In genomic region chr14:20885091-20885888, GRCm38 (mm10) we compare ENCODE assay signal across 8 mouse cellular contexts. TPM values are rescaled to one million over a fixed set of nuclear protein-coding genes. Genes with fewer than 3 reads are reported as not detected.
A peak's percentile ranks its signal among the peaks of the same experiment; 100 is the strongest.
DNase-seq lines count a peak whose midpoint lies in the region; ATAC-seq and TF ChIP-seq lines count a peak whose summit lies in the region.

No protein-coding gene starts in this region.

- H3K4me3 ChIP-seq in hindbrain, embryonic 10.5 days = no peak overlapping the region
- no peak overlapping the region for H3K4me3 ChIP-seq in hindbrain, embryonic 13.5 days
- no peak overlapping the region for H3K4me3 ChIP-seq in left cerebral cortex, adult 2 months
- no peak overlapping the region for H3K4me3 ChIP-seq in midbrain, embryonic 10.5 days

- H3K36me3 ChIP-seq in hindbrain, embryonic 10.5 days = no peaks in the 10 kb centered on the region
- no peaks in the 10 kb centered on the region for H3K36me3 ChIP-seq in hindbrain, embryonic 13.5 days
- H3K36me3 ChIP-seq in midbrain, embryonic 10.5 days = no peaks in the 10 kb centered on the region

- TF ChIP-seq CTCF in left cerebral cortex, adult 2 months (IDR thresholded peaks at IDR 0.05) = no peak

- DNase-seq in hindbrain, embryonic 10.5 days (ENCODE audit: low spot score) = peak; percentile 5
- peak; percentile 76 for DNase-seq in c-Kit-positive CD71-positive TER-119-negative erythroid progenitor cells, embryonic 14.5 days (ENCODE audit: low read depth)
- DNase-seq in heart, postnatal 4 days = peak; percentile 47
- peak; percentile 61 to 74 for DNase-seq in lung, adult 18-20 months
- peak; percentile 16 to 58 for DNase-seq in spleen, postnatal 10 days (ENCODE audit: low spot score in 2 of 2)
- DNase-seq in left cerebral cortex, adult 2 months (ENCODE audit: extremely low spot score in 1 of 2, low spot score in 2 of 2) = no peak
- DNase-seq in midbrain, embryonic 10.5 days (ENCODE audit: low spot score) = no peak

- no peaks in the 10 kb centered on the region for H3K27me3 ChIP-seq in hindbrain, embryonic 10.5 days (ENCODE audit: insufficient read depth, poor library complexity, severe bottlenecking)
- H3K27me3 ChIP-seq in hindbrain, embryonic 13.5 days = no peaks in the 10 kb centered on the region
- no peaks in the 10 kb centered on the region for H3K27me3 ChIP-seq in midbrain, embryonic 10.5 days (ENCODE audit: low read depth, poor library complexity, severe bottlenecking)

- peak overlapping the region; percentile 70 for H3K27ac ChIP-seq in hindbrain, embryonic 10.5 days
- no peak overlapping the region for H3K27ac ChIP-seq in hindbrain, embryonic 13.5 days
- no peak overlapping the region for H3K27ac ChIP-seq in left cerebral cortex, adult 2 months
- H3K27ac ChIP-seq in midbrain, embryonic 10.5 days (replicated peaks) = no peak overlapping the region

- WGBS in hindbrain, embryonic 10.5 days = 38% methylated on average over 10 of the region's 10 CpGs
- 41% methylated on average over 10 of the region's 10 CpGs for WGBS in hindbrain, embryonic 13.5 days
- WGBS in midbrain, embryonic 10.5 days = 41% methylated on average over 10 of the region's 10 CpGs

- no peak for ATAC-seq in hindbrain, embryonic 13.5 days (ENCODE audit: low FRiP score)

- intact Hi-C loops in left cerebral cortex, adult 2 months (cut with DNase I) = no loop called here

- H3K9me3 ChIP-seq in hindbrain, embryonic 10.5 days = no peaks in the 10 kb centered on the region
- H3K9me3 ChIP-seq in hindbrain, embryonic 13.5 days = no peaks in the 10 kb centered on the region
- no peaks in the 10 kb centered on the region for H3K9me3 ChIP-seq in midbrain, embryonic 10.5 days (replicated peaks)

- no peak overlapping the region for H3K4me2 ChIP-seq in hindbrain, embryonic 13.5 days

- H3K9ac ChIP-seq in hindbrain, embryonic 13.5 days = no peak overlapping the region

- H3K4me1 ChIP-seq in hindbrain, embryonic 10.5 days (replicated peaks) = peaks cover 24% of the 10 kb centered on the region
- peaks cover 4% of the 10 kb centered on the region; the same call in 1 of the 2 replicates for H3K4me1 ChIP-seq in hindbrain, embryonic 13.5 days (replicated peaks)
- H3K4me1 ChIP-seq in midbrain, embryonic 10.5 days = peaks cover 11% of the 10 kb centered on the region; the same call in 1 of the 2 replicates

RNA-seq across cellular contexts. Expression of gene Vcl, which starts 43.9 kb away (rescaled TPM):
- polyA plus RNA-seq in hindbrain, embryonic 10.5 days (2016; fragmentation: Nextera tagmentation; extraction: Ambion mirVana) = 31.8 and 32.9 TPM in 2 replicates
- polyA plus RNA-seq in hindbrain, embryonic 13.5 days (2015; fragmentation: Nextera tagmentation; extraction: Ambion mirVana) = 15.4 and 17.0 TPM in 2 replicates
- 100 to 1,000 TPM; 200 to 201 TPM for total RNA-seq in heart, postnatal 4 days (2021)
- total RNA-seq in left cerebral cortex, adult 2 months (2021) = 10 to 100 TPM; 23.7 to 25.0 TPM
- polyA plus RNA-seq in midbrain, embryonic 10.5 days (2016; fragmentation: Nextera tagmentation; extraction: Ambion mirVana) = 29.6 and 30.1 TPM in 2 replicates

RNA-seq across cellular contexts. Expression of gene Plau, which starts 48.8 kb away (rescaled TPM):
- 0.47 and 0.52 TPM in 2 replicates for polyA plus RNA-seq in hindbrain, embryonic 10.5 days (2016; fragmentation: Nextera tagmentation; extraction: Ambion mirVana)
- 0.40 and 0.45 TPM in 2 replicates for polyA plus RNA-seq in hindbrain, embryonic 13.5 days (2015; fragmentation: Nextera tagmentation; extraction: Ambion mirVana)
- total RNA-seq in heart, postnatal 4 days (2021) = 10 to 100 TPM; 11.1 to 11.9 TPM
- total RNA-seq in left cerebral cortex, adult 2 months (2021) = 1 to 10 TPM; 6.5 to 9.6 TPM
- 0.49 and 0.70 TPM in 2 replicates for polyA plus RNA-seq in midbrain, embryonic 10.5 days (2016; fragmentation: Nextera tagmentation; extraction: Ambion mirVana)

Comparison
In these comparisons a context has a peak if more than half of its experiments do, and no peak if none do; other contexts are left out.
1. DNase-seq: peak in hindbrain, embryonic 10.5 days (single experiment), c-Kit-positive CD71-positive TER-119-negative erythroid progenitor cells, embryonic 14.5 days (single experiment), heart, postnatal 4 days (single experiment), lung, adult 18-20 months (2 of 2) and spleen, postnatal 10 days (2 of 2); none in left cerebral cortex, adult 2 months (0 of 2) and midbrain, embryonic 10.5 days (single experiment).